Mouse (Mus musculus): ENCODE data around the gene Gpr88. TPM values are rescaled to one million over a fixed set of nuclear protein-coding genes. Genes with fewer than 3 reads are reported as not detected.
"Not testable (repeated sequence)": the region's sequence is repeated elsewhere in the genome, so short reads cannot be mapped to it uniquely, and the experiment has no call there.

Gpr88 gene
- polyA plus RNA-seq, 1 experiment from 2014 or later: 1.7 TPM

- Histone ChIP-seq H3K36me3 (no peaks in the 10 kb centered on the region), H3K27me3 (no peaks in the 10 kb centered on the region), H3K4me1 (peaks cover 6% of the 10 kb centered on the region; the same call in 1 of the 2 replicates), H3K4me3 (no peak overlapping the region), H3K4me2 (replicated peaks) (no peak overlapping the region), H3K27ac (no peak overlapping the region), H3K9me3 (replicated peaks) (no peaks in the 10 kb centered on the region), H3K9ac (no peak overlapping the region)
- 89% methylated on average over 3 of the region's 3 CpGs for WGBS
- ATAC-seq (ENCODE audit: low FRiP score): no peak
Measured at GRCm38 (mm10) chr3:116233515-116233914, 19.8 kb downstream of the Gpr88 start.

- Histone ChIP-seq H3K36me3 (no peaks in the 10 kb centered on the region), H3K4me1 (peaks cover 6% of the 10 kb centered on the region; the same call in 1 of the 2 replicates), H3K9me3 (replicated peaks) (no peaks in the 10 kb centered on the region), H3K27ac (no peak overlapping the region), H3K4me2 (replicated peaks) (no peak overlapping the region), H3K9ac (no peak overlapping the region), H3K4me3 (no peak overlapping the region), H3K27me3 (no peaks in the 10 kb centered on the region)
- 86% methylated on average over 5 of the region's 5 CpGs for WGBS
- no peak for ATAC-seq (ENCODE audit: low FRiP score)
Measured at GRCm38 (mm10) chr3:116232763-116233162, 20.5 kb downstream of the Gpr88 start.

- no peaks in the 10 kb centered on the region for H3K9me3 ChIP-seq (replicated peaks)
- H3K9ac ChIP-seq: no peak overlapping the region
- no peaks in the 10 kb centered on the region for H3K27me3 ChIP-seq
- no peak overlapping the region for H3K4me2 ChIP-seq (replicated peaks)
- no peaks in the 10 kb centered on the region for H3K36me3 ChIP-seq
- no peak overlapping the region for H3K4me3 ChIP-seq
- H3K4me1 ChIP-seq: peaks cover 6% of the 10 kb centered on the region; the same call in 1 of the 2 replicates
- WGBS: 67% methylated on average over 4 of the region's 4 CpGs
- ATAC-seq (ENCODE audit: low FRiP score): no peak
- H3K27ac ChIP-seq: no peak overlapping the region
Measured at GRCm38 (mm10) chr3:116229336-116229735, 24.0 kb downstream of the Gpr88 start.

- 44% methylated on average over 11 of the region's 11 CpGs for WGBS
- Histone ChIP-seq H3K36me3 (no peaks in the 10 kb centered on the region), H3K4me3 (no peak overlapping the region), H3K27ac (no peak overlapping the region), H3K9ac (no peak overlapping the region), H3K9me3 (replicated peaks) (no peaks in the 10 kb centered on the region), H3K27me3 (no peaks in the 10 kb centered on the region), H3K4me1 (peaks cover 6% of the 10 kb centered on the region; the same call in 1 of the 2 replicates), H3K4me2 (replicated peaks) (no peak overlapping the region)
- ATAC-seq (ENCODE audit: low FRiP score): no peak
Measured at GRCm38 (mm10) chr3:116228360-116229245, 24.7 kb downstream of the Gpr88 start.

GRCm38 (mm10) chr3:116227383-116227782, 25.9 kb downstream of the Gpr88 start:
- no peak overlapping the region for H3K4me2 ChIP-seq (replicated peaks)
- ATAC-seq (ENCODE audit: low FRiP score): no peak
- H3K9ac ChIP-seq: no peak overlapping the region
- H3K9me3 ChIP-seq (replicated peaks): no peaks in the 10 kb centered on the region
- no peaks in the 10 kb centered on the region for H3K36me3 ChIP-seq
- H3K27ac ChIP-seq: no peak overlapping the region
- 81% methylated on average over 5 of the region's 5 CpGs for WGBS
- no peak overlapping the region for H3K4me3 ChIP-seq
- peaks cover 13% of the 10 kb centered on the region for H3K4me1 ChIP-seq
- no peaks in the 10 kb centered on the region for H3K27me3 ChIP-seq

- Histone ChIP-seq H3K4me1 (peaks cover 18% of the 10 kb centered on the region), H3K36me3 (no peaks in the 10 kb centered on the region), H3K4me2 (replicated peaks) (no peak overlapping the region), H3K27me3 (no peaks in the 10 kb centered on the region), H3K4me3 (no peak overlapping the region), H3K9me3 (replicated peaks) (no peaks in the 10 kb centered on the region), H3K27ac (no peak overlapping the region), H3K9ac (no peak overlapping the region)
- 94% methylated on average over 6 of the region's 6 CpGs for WGBS
- ATAC-seq (ENCODE audit: low FRiP score): no peak
Measured at GRCm38 (mm10) chr3:116226915-116227314, 26.4 kb downstream of the Gpr88 start.

- Histone ChIP-seq H3K9ac (no peak overlapping the region; the same call in 1 of the 2 replicates), H3K36me3 (no peaks in the 10 kb centered on the region), H3K9me3 (replicated peaks) (no peaks in the 10 kb centered on the region), H3K27me3 (no peaks in the 10 kb centered on the region), H3K4me1 (peaks cover 17% of the 10 kb centered on the region), H3K4me3 (peak overlapping the region; percentile 24), H3K27ac (peak overlapping the region; percentile 30; the same call in 1 of the 2 replicates), H3K4me2 (replicated peaks) (peak overlapping the region; percentile 45)
- 18% methylated on average over 17 of the region's 17 CpGs for WGBS
- ATAC-seq (ENCODE audit: low FRiP score): peak; percentile 75
Measured at GRCm38 (mm10) chr3:116222511-116223243, 30.6 kb downstream of the Gpr88 start.

GRCm38 (mm10) chr3:116221686-116222010, 31.7 kb downstream of the Gpr88 start:
- 27% methylated on average over 3 of the region's 3 CpGs for WGBS
- no peak overlapping the region for H3K9ac ChIP-seq
- H3K36me3 ChIP-seq: no peaks in the 10 kb centered on the region
- H3K4me3 ChIP-seq: no peak overlapping the region
- no peaks in the 10 kb centered on the region for H3K9me3 ChIP-seq (replicated peaks)
- no peak for ATAC-seq (ENCODE audit: low FRiP score)
- H3K4me1 ChIP-seq: peaks cover 17% of the 10 kb centered on the region
- H3K27me3 ChIP-seq: no peaks in the 10 kb centered on the region
- H3K27ac ChIP-seq: no peak overlapping the region
- no peak overlapping the region for H3K4me2 ChIP-seq (replicated peaks)

GRCm38 (mm10) chr3:116220980-116221685, 32.2 kb downstream of the Gpr88 start:
- Histone ChIP-seq H3K4me2 (replicated peaks) (no peak overlapping the region), H3K27ac (no peak overlapping the region), H3K9me3 (replicated peaks) (no peaks in the 10 kb centered on the region), H3K4me1 (peaks cover 17% of the 10 kb centered on the region), H3K9ac (no peak overlapping the region), H3K4me3 (no peak overlapping the region), H3K27me3 (no peaks in the 10 kb centered on the region), H3K36me3 (no peaks in the 10 kb centered on the region)
- no peak for ATAC-seq (ENCODE audit: low FRiP score)
- WGBS: 78% methylated on average over 6 of the region's 6 CpGs

GRCm38 (mm10) chr3:116217398-116217797, 35.9 kb downstream of the Gpr88 start:
- WGBS: 53% methylated on average over 6 of the region's 6 CpGs
- H3K27ac ChIP-seq; ATAC-seq (ENCODE audit: low FRiP score); H3K4me3 ChIP-seq; H3K9ac ChIP-seq; H3K4me2 ChIP-seq (replicated peaks); H3K27me3 ChIP-seq; H3K9me3 ChIP-seq (replicated peaks); H3K36me3 ChIP-seq: not testable (repeated sequence)
- H3K4me1 ChIP-seq: peaks cover 10% of the 10 kb centered on the region

GRCm38 (mm10) chr3:116216261-116216660, 37.0 kb downstream of the Gpr88 start:
- Histone ChIP-seq H3K9ac (no peak overlapping the region), H3K4me2 (replicated peaks) (no peak overlapping the region), H3K27ac (no peak overlapping the region), H3K36me3 (no peaks in the 10 kb centered on the region), H3K27me3 (no peaks in the 10 kb centered on the region), H3K4me3 (no peak overlapping the region), H3K4me1 (0 out of 2 replicates have a peak, but pooled peaks cover 5% of the 10 kb centered on the region), H3K9me3 (replicated peaks) (no peaks in the 10 kb centered on the region)
- 42% methylated on average over 1 of the region's 1 CpGs for WGBS
- no peak for ATAC-seq (ENCODE audit: low FRiP score)

GRCm38 (mm10) chr3:116211639-116212038, 41.7 kb downstream of the Gpr88 start:
- ATAC-seq (ENCODE audit: low FRiP score): no peak
- H3K4me2 ChIP-seq (replicated peaks): no peak overlapping the region
- H3K4me3 ChIP-seq: no peak overlapping the region
- no peaks in the 10 kb centered on the region for H3K27me3 ChIP-seq
- H3K27ac ChIP-seq: no peak overlapping the region
- no peak overlapping the region for H3K9ac ChIP-seq
- 88% methylated on average over 5 of the region's 5 CpGs for WGBS
- no peaks in the 10 kb centered on the region for H3K9me3 ChIP-seq (replicated peaks)
- H3K4me1 ChIP-seq: no peaks in the 10 kb centered on the region; the same call in 1 of the 2 replicates
- H3K36me3 ChIP-seq: no peaks in the 10 kb centered on the region
